30 mouse cellular contexts compared by ENCODE assay signal in the genomic region with DNA sequence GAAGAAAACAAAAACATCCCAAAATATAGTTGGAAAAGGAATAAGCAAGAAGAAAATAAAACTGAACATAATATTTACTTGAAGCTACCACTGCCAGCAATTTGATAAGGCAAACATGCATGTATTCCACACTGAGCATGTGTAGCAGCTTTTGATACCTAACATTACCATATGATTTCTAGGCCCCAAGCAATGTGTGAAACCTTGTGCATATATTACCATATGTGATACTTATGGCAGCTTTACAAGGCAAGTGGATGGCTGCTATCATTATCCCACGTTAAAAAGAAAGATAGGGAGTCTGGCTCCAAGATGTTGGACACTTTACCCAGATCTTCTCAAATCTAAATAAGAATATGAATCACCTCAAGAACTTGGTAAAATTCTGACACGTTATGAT.
DNase-seq lines count a peak whose midpoint lies in the region; ATAC-seq lines count a peak whose summit lies in the region.
"Had no signal": no experiment of that assay in that cellular context is flagged by ENCODE, and none has a peak within 500 bp of the region (broad histone marks: within the 10 kb centered on the region; RNA-seq: fewer than 3 reads in every experiment).

No protein-coding gene starts in this region.

- H3K27ac ChIP-seq in forebrain, embryonic 15.5 days (replicated peaks): no peak overlapping the region
- no peak overlapping the region for H3K27ac ChIP-seq in forebrain, embryonic 11.5 days (ENCODE audit: low read depth, low read length)
- no peak overlapping the region for H3K27ac ChIP-seq in midbrain, embryonic 11.5 days (ENCODE audit: low read depth, low read length)
- no peak overlapping the region for H3K27ac ChIP-seq in midbrain, embryonic 15.5 days
- no peak overlapping the region for H3K27ac ChIP-seq in forebrain, embryonic 16.5 days (ENCODE audit: low read length)
- H3K27ac ChIP-seq: embryonic facial prominence, embryonic 10.5 days; embryonic facial prominence, embryonic 13.5 days; heart, embryonic 10.5 days; heart, embryonic 13.5 days; hindbrain, embryonic 14.5 days; hindbrain, postnatal 0 days had no signal

- peak; percentile 82 for ATAC-seq in forebrain, embryonic 15.5 days (replicated peaks)
- no peak for ATAC-seq in forebrain, embryonic 11.5 days (replicated peaks; ENCODE audit: low FRiP score)
- no peak for ATAC-seq in midbrain, embryonic 11.5 days (ENCODE audit: low FRiP score)
- ATAC-seq in midbrain, embryonic 15.5 days (replicated peaks): no peak
- peak; percentile 89 for ATAC-seq in forebrain, embryonic 16.5 days
- no peak for ATAC-seq in CD4-positive, CD25-positive, alpha-beta regulatory T cell, adult 4 months
- ATAC-seq: activated CD4-positive, CD25-positive, alpha-beta regulatory T cell, adult 4 months; hindbrain, postnatal 0 days; inflammation-experienced regulatory T-cells, adult 6 months; intestine, embryonic 16.5 days had no signal

- no peak overlapping the region for H3K9ac ChIP-seq in forebrain, embryonic 15.5 days (replicated peaks)
- H3K9ac ChIP-seq in forebrain, embryonic 11.5 days (ENCODE audit: low read length): no peak overlapping the region
- H3K9ac ChIP-seq in midbrain, embryonic 11.5 days (ENCODE audit: low read length): no peak overlapping the region
- H3K9ac ChIP-seq in midbrain, embryonic 15.5 days: no peak overlapping the region
- no peak overlapping the region for H3K9ac ChIP-seq in forebrain, embryonic 16.5 days (replicated peaks; ENCODE audit: low read depth, low read length)
- H3K9ac ChIP-seq: embryonic facial prominence, embryonic 13.5 days; heart, embryonic 13.5 days; hindbrain, embryonic 14.5 days had no signal

- 62% methylated on average over 2 of the region's 2 CpGs for WGBS in forebrain, embryonic 15.5 days
- WGBS in forebrain, embryonic 11.5 days: 77% methylated on average over 2 of the region's 2 CpGs
- WGBS in midbrain, embryonic 11.5 days: 88% methylated on average over 2 of the region's 2 CpGs
- 79% methylated on average over 2 of the region's 2 CpGs for WGBS in midbrain, embryonic 15.5 days
- WGBS in forebrain, embryonic 16.5 days: 56% methylated on average over 2 of the region's 2 CpGs

- H3K36me3 ChIP-seq in forebrain, embryonic 15.5 days: no peaks in the 10 kb centered on the region
- H3K36me3 ChIP-seq in forebrain, embryonic 11.5 days (ENCODE audit: control insufficient read depth, insufficient read depth, low read length): no peaks in the 10 kb centered on the region
- H3K36me3 ChIP-seq in midbrain, embryonic 11.5 days (ENCODE audit: control insufficient read depth, insufficient read depth, low read length): no peaks in the 10 kb centered on the region
- no peaks in the 10 kb centered on the region for H3K36me3 ChIP-seq in midbrain, embryonic 15.5 days (replicated peaks)
- H3K36me3 ChIP-seq in forebrain, embryonic 16.5 days (ENCODE audit: control insufficient read depth, insufficient read depth): no peaks in the 10 kb centered on the region
- H3K36me3 ChIP-seq: embryonic facial prominence, embryonic 10.5 days; embryonic facial prominence, embryonic 13.5 days; heart, embryonic 10.5 days; heart, embryonic 13.5 days had no signal

- H3K4me2 ChIP-seq in forebrain, embryonic 15.5 days (replicated peaks): no peak overlapping the region
- no peak overlapping the region for H3K4me2 ChIP-seq in forebrain, embryonic 11.5 days (ENCODE audit: low read depth, low read length, severe bottlenecking)
- no peak overlapping the region for H3K4me2 ChIP-seq in midbrain, embryonic 11.5 days
- no peak overlapping the region for H3K4me2 ChIP-seq in midbrain, embryonic 15.5 days
- no peak overlapping the region for H3K4me2 ChIP-seq in forebrain, embryonic 16.5 days (ENCODE audit: low read length)
- H3K4me2 ChIP-seq: embryonic facial prominence, embryonic 13.5 days; heart, embryonic 13.5 days; hindbrain, embryonic 14.5 days had no signal

- H3K9me3 ChIP-seq in forebrain, embryonic 15.5 days: no peaks in the 10 kb centered on the region
- H3K9me3 ChIP-seq in forebrain, embryonic 11.5 days (ENCODE audit: control insufficient read depth, low read length): no peaks in the 10 kb centered on the region
- H3K9me3 ChIP-seq in midbrain, embryonic 11.5 days (ENCODE audit: control insufficient read depth, low read length): no peaks in the 10 kb centered on the region
- H3K9me3 ChIP-seq in midbrain, embryonic 15.5 days: no peaks in the 10 kb centered on the region
- no peaks in the 10 kb centered on the region for H3K9me3 ChIP-seq in forebrain, embryonic 16.5 days (ENCODE audit: control insufficient read depth, low read length)
- H3K9me3 ChIP-seq: embryonic facial prominence, embryonic 10.5 days; embryonic facial prominence, embryonic 13.5 days; heart, embryonic 10.5 days; heart, embryonic 13.5 days had no signal

- DNase-seq in forebrain, embryonic 11.5 days (ENCODE audit: low spot score): no peak
- DNase-seq in midbrain, embryonic 11.5 days (ENCODE audit: low spot score, missing footprints): peak; percentile 41
- DNase-seq in cerebellum, adult 9-10 months: no peak
- DNase-seq: adrenal gland, adult 8-10 months; adrenal gland, postnatal 25 days; cerebellum, adult 11 months; cerebellum, adult 2 months; cerebellum, postnatal 10 days; cerebellum, postnatal 36 days; embryo, embryonic 11 days; gastrocnemius, postnatal 25 days; heart, adult 18-20 months; heart, postnatal 14 days; heart, postnatal 4 days; kidney, adult 18-20 months; kidney, adult 9 months had no signal

- H3K27me3 ChIP-seq in forebrain, embryonic 15.5 days: no peaks in the 10 kb centered on the region
- H3K27me3 ChIP-seq in forebrain, embryonic 11.5 days (ENCODE audit: control insufficient read depth, insufficient read depth, low read length): no peaks in the 10 kb centered on the region
- H3K27me3 ChIP-seq in midbrain, embryonic 11.5 days (ENCODE audit: control insufficient read depth, insufficient read depth, low read length): no peaks in the 10 kb centered on the region
- no peaks in the 10 kb centered on the region for H3K27me3 ChIP-seq in midbrain, embryonic 15.5 days (replicated peaks)
- no peaks in the 10 kb centered on the region for H3K27me3 ChIP-seq in forebrain, embryonic 16.5 days (replicated peaks; ENCODE audit: control insufficient read depth, insufficient read depth, low read length)
- H3K27me3 ChIP-seq: embryonic facial prominence, embryonic 13.5 days; heart, embryonic 13.5 days had no signal

- no peaks in the 10 kb centered on the region for H3K4me1 ChIP-seq in forebrain, embryonic 15.5 days
- H3K4me1 ChIP-seq in forebrain, embryonic 11.5 days (replicated peaks; ENCODE audit: control insufficient read depth, insufficient read depth, low read length): no peaks in the 10 kb centered on the region
- H3K4me1 ChIP-seq in midbrain, embryonic 11.5 days (ENCODE audit: control insufficient read depth, insufficient read depth, low read length): no peaks in the 10 kb centered on the region
- H3K4me1 ChIP-seq in midbrain, embryonic 15.5 days: no peaks in the 10 kb centered on the region
- H3K4me1 ChIP-seq in forebrain, embryonic 16.5 days (replicated peaks; ENCODE audit: control insufficient read depth, insufficient read depth, low read length): no peaks in the 10 kb centered on the region
- H3K4me1 ChIP-seq: embryonic facial prominence, embryonic 10.5 days; embryonic facial prominence, embryonic 13.5 days; heart, embryonic 10.5 days; heart, embryonic 13.5 days had no signal

- no peak overlapping the region for H3K4me3 ChIP-seq in forebrain, embryonic 15.5 days
- H3K4me3 ChIP-seq in forebrain, embryonic 11.5 days (ENCODE audit: low read depth, low read length): no peak overlapping the region
- H3K4me3 ChIP-seq in midbrain, embryonic 11.5 days (ENCODE audit: low read depth, low read length): no peak overlapping the region
- no peak overlapping the region for H3K4me3 ChIP-seq in midbrain, embryonic 15.5 days
- no peak overlapping the region for H3K4me3 ChIP-seq in forebrain, embryonic 16.5 days (replicated peaks; ENCODE audit: low read length)
- H3K4me3 ChIP-seq: embryonic facial prominence, embryonic 10.5 days; embryonic facial prominence, embryonic 13.5 days; erythroblast, embryonic 14.5 days; heart, embryonic 10.5 days; heart, embryonic 13.5 days had no signal

Comparison
In these comparisons a context has a peak if more than half of its experiments do, and no peak if none do; other contexts are left out.
1. ATAC-seq: peak in forebrain, embryonic 15.5 days (single experiment) and forebrain, embryonic 16.5 days (single experiment); none in forebrain, embryonic 11.5 days (single experiment), midbrain, embryonic 11.5 days (single experiment), midbrain, embryonic 15.5 days (single experiment) and CD4-positive, CD25-positive, alpha-beta regulatory T cell, adult 4 months (single experiment).